Mouse (Mus musculus): ENCODE data around the gene Mxra7. TPM values are rescaled to one million over a fixed set of nuclear protein-coding genes. Genes with fewer than 3 reads are reported as not detected.
A peak's percentile ranks its signal among the peaks of the same experiment; 100 is the strongest.

The Mxra7 gene
- polyA plus RNA-seq, 1 experiment from 2014 or later: 1.3 TPM

GRCm38 (mm10) chr11:116807526-116807925 lies 20.3 kb downstream of the Mxra7 start:
- no peak overlapping the region for H3K9ac ChIP-seq
- H3K27me3 ChIP-seq: peaks cover 13% of the 10 kb centered on the region
- H3K4me2 ChIP-seq: no peak overlapping the region
- no peaks in the 10 kb centered on the region for H3K9me3 ChIP-seq (replicated peaks)
- no peaks in the 10 kb centered on the region for H3K36me3 ChIP-seq (replicated peaks)
- no peak overlapping the region for H3K27ac ChIP-seq (replicated peaks)
- H3K4me3 ChIP-seq (replicated peaks): no peak overlapping the region
- peaks cover 11% of the 10 kb centered on the region for H3K4me1 ChIP-seq (replicated peaks)
- WGBS (ENCODE audit: insufficient replicate concordance): 49% methylated on average over 3 of the region's 3 CpGs
- ATAC-seq (ENCODE audit: insufficient read depth): no peak

GRCm38 (mm10) chr11:116807116-116807515 lies 20.7 kb downstream of the Mxra7 start:
- H3K36me3 ChIP-seq (replicated peaks): no peaks in the 10 kb centered on the region
- H3K4me2 ChIP-seq: no peak overlapping the region
- H3K4me1 ChIP-seq (replicated peaks): peaks cover 11% of the 10 kb centered on the region
- H3K27me3 ChIP-seq: peaks cover 13% of the 10 kb centered on the region
- H3K4me3 ChIP-seq (replicated peaks): no peak overlapping the region
- H3K27ac ChIP-seq (replicated peaks): no peak overlapping the region
- WGBS (ENCODE audit: insufficient replicate concordance): 54% methylated on average over 7 of the region's 7 CpGs
- ATAC-seq (ENCODE audit: insufficient read depth): no peak
- H3K9ac ChIP-seq: no peak overlapping the region
- no peaks in the 10 kb centered on the region for H3K9me3 ChIP-seq (replicated peaks)

GRCm38 (mm10) chr11:116806136-116807071 lies 21.4 kb downstream of the Mxra7 start:
- no peak for ATAC-seq (ENCODE audit: insufficient read depth)
- Histone ChIP-seq H3K27ac (replicated peaks) (no peak overlapping the region), H3K9me3 (replicated peaks) (no peaks in the 10 kb centered on the region), H3K4me2 (no peak overlapping the region), H3K4me3 (replicated peaks) (no peak overlapping the region), H3K36me3 (replicated peaks) (no peaks in the 10 kb centered on the region), H3K4me1 (replicated peaks) (peaks cover 7% of the 10 kb centered on the region), H3K27me3 (peaks cover 10% of the 10 kb centered on the region), H3K9ac (no peak overlapping the region)
- WGBS (ENCODE audit: insufficient replicate concordance): 67% methylated on average over 15 of the region's 15 CpGs

GRCm38 (mm10) chr11:116802709-116803108 lies 25.1 kb downstream of the Mxra7 start:
- ATAC-seq (ENCODE audit: insufficient read depth): no peak
- 57% methylated on average over 5 of the region's 5 CpGs for WGBS (ENCODE audit: insufficient replicate concordance)
- Histone ChIP-seq H3K4me3 (replicated peaks) (no peak overlapping the region), H3K9ac (no peak overlapping the region), H3K9me3 (replicated peaks) (no peaks in the 10 kb centered on the region), H3K4me1 (replicated peaks) (no peaks in the 10 kb centered on the region), H3K27me3 (no peaks in the 10 kb centered on the region), H3K4me2 (no peak overlapping the region), H3K27ac (replicated peaks) (no peak overlapping the region), H3K36me3 (replicated peaks) (no peaks in the 10 kb centered on the region)

GRCm38 (mm10) chr11:116801106-116801505 lies 26.7 kb downstream of the Mxra7 start:
- H3K36me3 ChIP-seq (replicated peaks): no peaks in the 10 kb centered on the region
- no peak for ATAC-seq (ENCODE audit: insufficient read depth)

GRCm38 (mm10) chr11:116799364-116799763 lies 28.5 kb downstream of the Mxra7 start:
- no peaks in the 10 kb centered on the region for H3K27me3 ChIP-seq
- no peaks in the 10 kb centered on the region for H3K9me3 ChIP-seq (replicated peaks)
- no peak overlapping the region for H3K9ac ChIP-seq
- H3K4me1 ChIP-seq (replicated peaks): no peaks in the 10 kb centered on the region
- no peak overlapping the region for H3K4me2 ChIP-seq
- no peak for ATAC-seq (ENCODE audit: insufficient read depth)
- WGBS (ENCODE audit: insufficient replicate concordance): 75% methylated on average over 5 of the region's 5 CpGs
- no peak overlapping the region for H3K4me3 ChIP-seq (replicated peaks)
- H3K27ac ChIP-seq (replicated peaks): no peak overlapping the region
- H3K36me3 ChIP-seq (replicated peaks): no peaks in the 10 kb centered on the region

More at GRCm38 (mm10) chr11:116801106-116801505, 26.7 kb downstream of the Mxra7 start:
- Histone ChIP-seq H3K27me3 (no peaks in the 10 kb centered on the region), H3K9me3 (replicated peaks) (no peaks in the 10 kb centered on the region), H3K4me1 (replicated peaks) (no peaks in the 10 kb centered on the region), H3K9ac (no peak overlapping the region), H3K4me2 (no peak overlapping the region), H3K4me3 (replicated peaks) (no peak overlapping the region), H3K27ac (replicated peaks) (no peak overlapping the region)
- WGBS (ENCODE audit: insufficient replicate concordance): 59% methylated on average over 5 of the region's 5 CpGs

- Histone ChIP-seq H3K9ac (no peak overlapping the region), H3K4me1 (replicated peaks) (peaks cover 6% of the 10 kb centered on the region), H3K36me3 (replicated peaks) (no peaks in the 10 kb centered on the region), H3K27ac (replicated peaks) (no peak overlapping the region), H3K4me2 (no peak overlapping the region), H3K4me3 (replicated peaks) (no peak overlapping the region), H3K27me3 (no peaks in the 10 kb centered on the region), H3K9me3 (replicated peaks) (no peaks in the 10 kb centered on the region)
- 82% methylated on average over 10 of the region's 10 CpGs for WGBS (ENCODE audit: insufficient replicate concordance)
- no peak for ATAC-seq (ENCODE audit: insufficient read depth)
These were observed 43.6 kb downstream of the Mxra7 start for GRCm38 (mm10) chr11:116784221-116784620.

- WGBS (ENCODE audit: insufficient replicate concordance): 13% methylated on average over 9 of the region's 9 CpGs
- Histone ChIP-seq H3K36me3 (replicated peaks) (no peaks in the 10 kb centered on the region), H3K4me2 (peak overlapping the region; percentile 52), H3K4me1 (replicated peaks) (peaks cover 6% of the 10 kb centered on the region), H3K9me3 (replicated peaks) (no peaks in the 10 kb centered on the region), H3K4me3 (replicated peaks) (peak overlapping the region; percentile 31), H3K27ac (replicated peaks) (no peak overlapping the region), H3K27me3 (no peaks in the 10 kb centered on the region), H3K9ac (no peak overlapping the region)
- ATAC-seq (ENCODE audit: insufficient read depth): peak; percentile 68
These were observed 45.1 kb downstream of the Mxra7 start for GRCm38 (mm10) chr11:116782737-116783145.

GRCm38 (mm10) chr11:116775407-116775806 lies 52.4 kb downstream of the Mxra7 start, which contains the start of gene St6galnac1:
Gene St6galnac1 (minus strand): TSS chr11:116775507.
- Histone ChIP-seq H3K4me3 (replicated peaks) (no peak within 1 kb of the TSS), H3K9me3 (replicated peaks) (no peaks in the 10 kb centered on the region), H3K4me2 (no peak within 1 kb of the TSS), H3K27me3 (no peaks in the 10 kb centered on the region), H3K9ac (no peak within 1 kb of the TSS), H3K36me3 (replicated peaks) (no peaks in the 10 kb centered on the region), H3K4me1 (replicated peaks) (no peaks in the 10 kb centered on the region), H3K27ac (replicated peaks) (no peak within 1 kb of the TSS)
- WGBS (ENCODE audit: insufficient replicate concordance): 63% methylated on average over 7 of the region's 7 CpGs
- ATAC-seq (ENCODE audit: insufficient read depth): no peak

- Histone ChIP-seq H3K36me3 (replicated peaks) (no peaks in the 10 kb centered on the region), H3K4me3 (replicated peaks) (no peak overlapping the region), H3K9ac (no peak overlapping the region), H3K27ac (replicated peaks) (no peak overlapping the region), H3K9me3 (replicated peaks) (no peaks in the 10 kb centered on the region), H3K27me3 (no peaks in the 10 kb centered on the region), H3K4me1 (replicated peaks) (no peaks in the 10 kb centered on the region), H3K4me2 (no peak overlapping the region)
- no peak for ATAC-seq (ENCODE audit: insufficient read depth)
- WGBS (ENCODE audit: insufficient replicate concordance): 31% methylated on average over 2 of the region's 2 CpGs
These were observed 54.6 kb downstream of the Mxra7 start for GRCm38 (mm10) chr11:116773205-116773604.

- Histone ChIP-seq H3K4me3 (replicated peaks) (no peak overlapping the region), H3K9me3 (replicated peaks) (no peaks in the 10 kb centered on the region), H3K36me3 (replicated peaks) (no peaks in the 10 kb centered on the region), H3K27ac (replicated peaks) (no peak overlapping the region), H3K4me2 (no peak overlapping the region), H3K4me1 (replicated peaks) (no peaks in the 10 kb centered on the region), H3K9ac (no peak overlapping the region), H3K27me3 (no peaks in the 10 kb centered on the region)
- WGBS (ENCODE audit: insufficient replicate concordance): 52% methylated on average over 5 of the region's 5 CpGs
- no peak for ATAC-seq (ENCODE audit: insufficient read depth)
These were observed 58.0 kb downstream of the Mxra7 start for GRCm38 (mm10) chr11:116769873-116770272.

Data from liver, embryonic 15.5 days (tissue).